Mouse (Mus musculus) midbrain, embryonic 13.5 days (tissue): ENCODE results near the gene Cfap73. TPM values are rescaled to one million over a fixed set of nuclear protein-coding genes. Genes with fewer than 3 reads are reported as not detected.

Source experiments
- ATAC-seq: fragments of 200-750 bp; cut with Nextera tagmentation; 2 replicates; pipeline ENCODE4 v1.8.0; 2017; ENCODE audit warnings: mild to moderate bottlenecking, moderate TSS enrichment, moderate library complexity
- H3K27ac ChIP-seq: fragments of 300-500 bp; sonication (generic); 2 replicates; pipeline ENCODE4 v1.5.1; 2015; ENCODE audit warnings: inconsistent platforms, mild to moderate bottlenecking, moderate library complexity
- H3K27me3 ChIP-seq: fragments of 300-500 bp; sonication (generic); 2 replicates; pipeline ENCODE4 v1.6.1; 2015; ENCODE audit warnings: mild to moderate bottlenecking, inconsistent platforms
- H3K36me3 ChIP-seq: fragments of 300-500 bp; sonication (generic); 2 replicates; pipeline ENCODE4 v1.6.1; 2015; ENCODE audit warnings: mild to moderate bottlenecking, inconsistent platforms
- H3K4me1 ChIP-seq: fragments of 300-500 bp; sonication (generic); replicated peaks from 2 replicates; pipeline ENCODE4 v1.6.1; 2015; ENCODE audit warnings: inconsistent platforms
- H3K4me2 ChIP-seq: fragments of 300-500 bp; sonication (generic); replicated peaks from 2 replicates; pipeline ENCODE4 v1.6.1; 2015; ENCODE audit warnings: moderate library complexity, mild to moderate bottlenecking, inconsistent platforms
- H3K4me3 ChIP-seq: fragments of 300-500 bp; sonication (generic); replicated peaks from 2 replicates; pipeline ENCODE4 v1.5.1; 2015; ENCODE audit warnings: mild to moderate bottlenecking, inconsistent platforms
- H3K9ac ChIP-seq: fragments of 300-500 bp; sonication (generic); replicated peaks from 2 replicates; pipeline ENCODE4 v1.6.1; 2015; ENCODE audit warnings: mild to moderate bottlenecking, inconsistent platforms
- H3K9me3 ChIP-seq: fragments of 300-500 bp; sonication (generic); 2 replicates; pipeline ENCODE4 v1.6.1; 2016; ENCODE audit warnings: mild to moderate bottlenecking, inconsistent platforms
- WGBS: fragments of 180-500 bp; shearing (Covaris S2); methylation state at CpG from one replicate; pipeline ENCODE4 v1.1.7; 2015; 5-methylcytosine and 5-hydroxymethylcytosine counted together
- polyA plus RNA-seq: library from polyadenylated mRNA; unstranded; fragments of >200 nt; fragmentation: Nextera tagmentation; extraction: Ambion mirVana; gene quantifications from 2 replicates; pipeline ENCODE4 v1.2.1, GENCODE M21; 2015

Gene Cfap73
- polyA plus RNA-seq, 1 experiment from 2014 or later: not detected

- WGBS: under 1% methylated on average over 35 of the region's 35 CpGs
- Histone ChIP-seq H3K9ac (peak within 1 kb of the TSS; percentile 89), H3K27me3 (peaks cover 17% of the 10 kb centered on the region)
Measured at GRCm38 (mm10) chr5:120588569-120589094, 45.4 kb downstream of the Cfap73 start, which contains the start of the genes Tpcn1 and Iqcd. Tpcn1 (minus strand) TSS chr5:120588673. Iqcd (plus strand) TSS chr5:120589016.

GRCm38 (mm10) chr5:120587940-120588568 lies 46.0 kb downstream of the Cfap73 start:
- 2% methylated on average over 27 of the region's 29 CpGs for WGBS
- H3K27me3 ChIP-seq: peaks cover 17% of the 10 kb centered on the region
- peak overlapping the region; percentile 67; the same call in 1 of the 2 replicates for H3K27ac ChIP-seq
- ATAC-seq: no peak; the same call in 1 of the 2 replicates
- H3K36me3 ChIP-seq: peaks cover 14% of the 10 kb centered on the region
- peak overlapping the region; percentile 89 for H3K9ac ChIP-seq
- H3K9me3 ChIP-seq: no peaks in the 10 kb centered on the region
- H3K4me3 ChIP-seq: peak overlapping the region; percentile 76
- peaks cover 33% of the 10 kb centered on the region for H3K4me1 ChIP-seq
- H3K4me2 ChIP-seq: peak overlapping the region; percentile 95

More at GRCm38 (mm10) chr5:120588569-120589094, 45.4 kb downstream of the Cfap73 start, which contains the start of the genes Tpcn1 and Iqcd:
- H3K27ac ChIP-seq: peak within 1 kb of the TSS; percentile 67; the same call in 1 of the 2 replicates
- H3K36me3 ChIP-seq: peaks cover 11% of the 10 kb centered on the region
- peaks cover 33% of the 10 kb centered on the region for H3K4me1 ChIP-seq
- peak; percentile 98 for ATAC-seq
- peak within 1 kb of the TSS; percentile 76 for H3K4me3 ChIP-seq
- peak within 1 kb of the TSS; percentile 95 for H3K4me2 ChIP-seq
- H3K9me3 ChIP-seq: no peaks in the 10 kb centered on the region

GRCm38 (mm10) chr5:120587616-120587926 lies 46.5 kb downstream of the Cfap73 start:
- Histone ChIP-seq H3K4me2 (peak overlapping the region; percentile 95), H3K9me3 (no peaks in the 10 kb centered on the region), H3K4me3 (peak overlapping the region; percentile 76), H3K36me3 (peaks cover 18% of the 10 kb centered on the region), H3K9ac (peak overlapping the region; percentile 89), H3K4me1 (peaks cover 33% of the 10 kb centered on the region), H3K27ac (no peak overlapping the region), H3K27me3 (peaks cover 17% of the 10 kb centered on the region)
- 36% methylated on average over 9 of the region's 9 CpGs for WGBS
- ATAC-seq: no peak

- no peak for ATAC-seq
- peak overlapping the region; percentile 76 for H3K4me3 ChIP-seq
- 9% methylated on average over 17 of the region's 17 CpGs for WGBS
- H3K4me1 ChIP-seq: peaks cover 33% of the 10 kb centered on the region
- peak overlapping the region; percentile 95 for H3K4me2 ChIP-seq
- H3K9me3 ChIP-seq: no peaks in the 10 kb centered on the region
- H3K36me3 ChIP-seq: peaks cover 18% of the 10 kb centered on the region
- peak overlapping the region; percentile 89 for H3K9ac ChIP-seq
- H3K27me3 ChIP-seq: peaks cover 17% of the 10 kb centered on the region
- peak overlapping the region; percentile 39; the same call in 1 of the 2 replicates for H3K27ac ChIP-seq
Measured at GRCm38 (mm10) chr5:120586741-120587615, 47.1 kb downstream of the Cfap73 start.

GRCm38 (mm10) chr5:120584968-120585367 lies 49.1 kb downstream of the Cfap73 start:
- peaks cover 24% of the 10 kb centered on the region for H3K36me3 ChIP-seq
- H3K9me3 ChIP-seq: no peaks in the 10 kb centered on the region
- H3K27ac ChIP-seq: no peak overlapping the region
- H3K9ac ChIP-seq: no peak overlapping the region
- no peak overlapping the region for H3K4me3 ChIP-seq
- peaks cover 17% of the 10 kb centered on the region for H3K27me3 ChIP-seq
- 41% methylated on average over 15 of the region's 15 CpGs for WGBS
- ATAC-seq: no peak
- H3K4me2 ChIP-seq: no peak overlapping the region
- H3K4me1 ChIP-seq: peaks cover 37% of the 10 kb centered on the region

GRCm38 (mm10) chr5:120583511-120583910 lies 50.5 kb downstream of the Cfap73 start:
- Histone ChIP-seq H3K27ac (no peak overlapping the region), H3K4me2 (no peak overlapping the region), H3K27me3 (peaks cover 17% of the 10 kb centered on the region), H3K4me1 (peaks cover 47% of the 10 kb centered on the region), H3K4me3 (no peak overlapping the region), H3K36me3 (peaks cover 24% of the 10 kb centered on the region), H3K9ac (no peak overlapping the region), H3K9me3 (no peaks in the 10 kb centered on the region)
- ATAC-seq: no peak
- 97% methylated on average over 4 of the region's 4 CpGs for whole genome bisulfite sequencing

- ATAC-seq: no peak
- peaks cover 24% of the 10 kb centered on the region for H3K36me3 ChIP-seq
- H3K27ac ChIP-seq: no peak overlapping the region
- peaks cover 41% of the 10 kb centered on the region for H3K4me1 ChIP-seq
- H3K4me3 ChIP-seq: no peak overlapping the region
- WGBS: 87% methylated on average over 9 of the region's 9 CpGs
- no peak overlapping the region for H3K9ac ChIP-seq
- H3K9me3 ChIP-seq: no peaks in the 10 kb centered on the region
- no peak overlapping the region for H3K4me2 ChIP-seq
- H3K27me3 ChIP-seq: peaks cover 10% of the 10 kb centered on the region; the same call in 1 of the 2 replicates
Measured at GRCm38 (mm10) chr5:120582002-120582401, 52.0 kb downstream of the Cfap73 start.

- Histone ChIP-seq H3K4me1 (peaks cover 30% of the 10 kb centered on the region), H3K27ac (peak overlapping the region; percentile 51; the same call in 1 of the 2 replicates), H3K4me3 (no peak overlapping the region), H3K36me3 (peaks cover 24% of the 10 kb centered on the region), H3K4me2 (no peak overlapping the region), H3K9ac (no peak overlapping the region), H3K9me3 (no peaks in the 10 kb centered on the region), H3K27me3 (no peaks in the 10 kb centered on the region)
- ATAC-seq: peak; percentile 48; the same call in 1 of the 2 replicates
- WGBS: 84% methylated on average over 26 of the region's 26 CpGs
Measured at GRCm38 (mm10) chr5:120579898-120580626, 54.0 kb downstream of the Cfap73 start.

GRCm38 (mm10) chr5:120579211-120579897 lies 54.7 kb downstream of the Cfap73 start:
- Histone ChIP-seq H3K4me1 (peaks cover 25% of the 10 kb centered on the region), H3K4me2 (no peak overlapping the region), H3K9me3 (no peaks in the 10 kb centered on the region), H3K4me3 (no peak overlapping the region), H3K9ac (no peak overlapping the region), H3K27me3 (no peaks in the 10 kb centered on the region), H3K27ac (peak overlapping the region; percentile 51), H3K36me3 (peaks cover 19% of the 10 kb centered on the region)
- peak; percentile 53; the same call in 1 of the 2 replicates for ATAC-seq
- WGBS: 72% methylated on average over 26 of the region's 26 CpGs

GRCm38 (mm10) chr5:120578504-120579081 lies 55.4 kb downstream of the Cfap73 start:
- Histone ChIP-seq H3K9me3 (no peaks in the 10 kb centered on the region), H3K27ac (peak overlapping the region; percentile 51; the same call in 1 of the 2 replicates), H3K27me3 (no peaks in the 10 kb centered on the region), H3K4me3 (no peak overlapping the region), H3K36me3 (peaks cover 14% of the 10 kb centered on the region), H3K4me1 (peaks cover 25% of the 10 kb centered on the region), H3K4me2 (no peak overlapping the region), H3K9ac (no peak overlapping the region; the same call in 1 of the 2 replicates)
- ATAC-seq: no peak
- WGBS: 71% methylated on average over 12 of the region's 12 CpGs
